Mouse (Mus musculus) telencephalon, adult 2 months (tissue): ENCODE results near the gene Ilkap.

Experiments
- DNase-seq: peaks from one replicate; pipeline ENCODE4 v3.0.0-alpha.2; 2011; ENCODE audit warnings: low read depth, low spot score

Gene Ilkap

GRCm38 (mm10) chr1:91413898-91414594 is 15.4 kb upstream of the Ilkap start, which contains the start of gene Hes6:
Gene Hes6 (minus strand): TSS chr1:91414038.
- DNase-seq, result no peak

- no peak for DNase-seq
Measured at GRCm38 (mm10) chr1:91413536-91413897, 14.9 kb upstream of the Ilkap start.

GRCm38 (mm10) chr1:91413030-91413506 is 14.5 kb upstream of the Ilkap start:
- DNase-seq, result peak; percentile 89

GRCm38 (mm10) chr1:91412286-91413029 is 13.8 kb upstream of the Ilkap start:
- no peak for DNase-seq

GRCm38 (mm10) chr1:91411631-91412285 is 13.1 kb upstream of the Ilkap start:
- no peak for DNase-seq

GRCm38 (mm10) chr1:91407819-91408218 is 9.2 kb upstream of the Ilkap start:
- DNase-seq, result no peak

GRCm38 (mm10) chr1:91405406-91406169 is 7.0 kb upstream of the Ilkap start:
- no peak for DNase-seq

- DNase-seq, result no peak
Measured at GRCm38 (mm10) chr1:91404976-91405375, 6.4 kb upstream of the Ilkap start.

- no peak for DNase-seq
Measured at GRCm38 (mm10) chr1:91397927-91398259, 722 bp downstream of the Ilkap start.

GRCm38 (mm10) chr1:91390369-91390768 is 8.2 kb downstream of the Ilkap start:
- no peak for DNase-seq

GRCm38 (mm10) chr1:91381091-91381471 is 17.5 kb downstream of the Ilkap start:
- DNase-seq, result no peak

GRCm38 (mm10) chr1:91380453-91381090 is 18.0 kb downstream of the Ilkap start:
- DNase-seq, result peak; percentile 66

- no peak for DNase-seq
Measured at GRCm38 (mm10) chr1:91373414-91373835, 25.2 kb downstream of the Ilkap start.

- no peak for DNase-seq
Measured at GRCm38 (mm10) chr1:91370055-91370454, 28.6 kb downstream of the Ilkap start.

GRCm38 (mm10) chr1:91369408-91369807 is 29.2 kb downstream of the Ilkap start:
- no peak for DNase-seq

- DNase-seq, result no peak
Measured at GRCm38 (mm10) chr1:91367295-91367694, 31.3 kb downstream of the Ilkap start.

- no peak for DNase-seq
Measured at GRCm38 (mm10) chr1:91366215-91367108, 32.2 kb downstream of the Ilkap start, which contains the start of gene Erfe. Gene Erfe (plus strand): TSS chr1:91366430.

- DNase-seq, result no peak
Measured at GRCm38 (mm10) chr1:91365816-91366214, 32.8 kb downstream of the Ilkap start.

- DNase-seq, result no peak
Measured at GRCm38 (mm10) chr1:91364822-91365644, 33.6 kb downstream of the Ilkap start.
